Mouse (Mus musculus) heart, postnatal 14 days (tissue): ENCODE data around the gene Nfatc2. TPM values are rescaled to one million over a fixed set of nuclear protein-coding genes. Genes with fewer than 3 reads are reported as not detected.
A peak's percentile ranks its signal among the peaks of the same experiment; 100 is the strongest.

Experiments
- DNase-seq, 2 experiments: peaks; one replicate each; pipeline ENCODE4 v3.0.0; 2021 to 2022
- intact Hi-C: fragments of 180-260 bp; cut with DNase I; formaldehyde crosslinking; loops from one replicate; pipeline ENCODE4 v1.15.1; 2025
- total RNA-seq, 2 experiments: library from RNA; stranded (reverse); gene quantifications; 2 replicates each; pipeline ENCODE4 v1.2.3; 2021

Gene Nfatc2
- total RNA-seq, 2 experiments from 2014 or later = 15.9 to 17.8 TPM

GRCm38 (mm10) chr2:168511529-168511928 lies 89.9 kb downstream of the Nfatc2 start:
- DNase-seq = no peak
- intact Hi-C loops = no loop called here

GRCm38 (mm10) chr2:168508469-168509198 lies 92.8 kb downstream of the Nfatc2 start:
- no peak for DNase-seq
- intact Hi-C loops = no loop called here

- intact Hi-C loops = no loop called here
Observed at GRCm38 (mm10) chr2:168504431-168505182, 96.8 kb downstream of the Nfatc2 start.

GRCm38 (mm10) chr2:168503735-168504134 lies 97.7 kb downstream of the Nfatc2 start:
- DNase-seq = no peak
- intact Hi-C loops = no loop called here

More at GRCm38 (mm10) chr2:168504431-168505182, 96.8 kb downstream of the Nfatc2 start:
- DNase-seq = peak in 1 of 2 experiments; percentile 15

- intact Hi-C loops = no loop called here
- no peak for DNase-seq
Observed at GRCm38 (mm10) chr2:168500750-168501149, 100.7 kb downstream of the Nfatc2 start.

- intact Hi-C loops = no loop called here
- no peak for DNase-seq
Observed at GRCm38 (mm10) chr2:168500244-168500643, 101.2 kb downstream of the Nfatc2 start.

- intact Hi-C loops = no loop called here
- DNase-seq = peak; percentile 42 to 47
Observed at GRCm38 (mm10) chr2:168491791-168492190, 109.7 kb downstream of the Nfatc2 start.

- intact Hi-C loops = no loop called here
Observed at GRCm38 (mm10) chr2:168489953-168490352, 111.5 kb downstream of the Nfatc2 start.

GRCm38 (mm10) chr2:168488158-168488925 lies 113.1 kb downstream of the Nfatc2 start:
- intact Hi-C loops = no loop called here
- no peak for DNase-seq

More at GRCm38 (mm10) chr2:168489953-168490352, 111.5 kb downstream of the Nfatc2 start:
- no peak for DNase-seq

- intact Hi-C loops = no loop called here
- no peak for DNase-seq
Observed at GRCm38 (mm10) chr2:168481121-168481520, 120.3 kb downstream of the Nfatc2 start.

- intact Hi-C loops = no loop called here
- no peak for DNase-seq
Observed at GRCm38 (mm10) chr2:168480692-168481091, 120.8 kb downstream of the Nfatc2 start.

- intact Hi-C loops = no loop called here
- no peak for DNase-seq
Observed at GRCm38 (mm10) chr2:168479930-168480329, 121.5 kb downstream of the Nfatc2 start.

GRCm38 (mm10) chr2:168478431-168478830 lies 123.0 kb downstream of the Nfatc2 start:
- intact Hi-C loops = no loop called here

GRCm38 (mm10) chr2:168473496-168473895 lies 128.0 kb downstream of the Nfatc2 start:
- no peak for DNase-seq
- intact Hi-C loops = no loop called here

More at GRCm38 (mm10) chr2:168478431-168478830, 123.0 kb downstream of the Nfatc2 start:
- peak; percentile 54 to 69 for DNase-seq

GRCm38 (mm10) chr2:168472899-168473298 lies 128.6 kb downstream of the Nfatc2 start:
- intact Hi-C loops = no loop called here
- DNase-seq = peak; percentile 65 to 76

GRCm38 (mm10) chr2:168469032-168469431 lies 132.4 kb downstream of the Nfatc2 start:
- intact Hi-C loops = loop anchor here (1.0 to 5.0 kb wide), 2 partner anchors 160 to 273 kb away; partner anchors contain the start of gene Atp9a
- peak; percentile 79 to 86 for DNase-seq

- DNase-seq = no peak
- intact Hi-C loops = loop anchor here (5.0 kb wide), 1 partner anchor 275 kb away; the partner anchor contains the start of gene Atp9a
Observed at GRCm38 (mm10) chr2:168467166-168467565, 134.3 kb downstream of the Nfatc2 start.

GRCm38 (mm10) chr2:168466066-168466465 lies 135.4 kb downstream of the Nfatc2 start:
- intact Hi-C loops = loop anchor here (5.0 kb wide), 1 partner anchor 276 kb away; the partner anchor contains the start of gene Atp9a
- DNase-seq = peak; percentile 51 to 59

- intact Hi-C loops = loop anchor here (5.0 kb wide), 1 partner anchor 277 kb away; the partner anchor contains the start of gene Atp9a
- peak; percentile 11 to 35 for DNase-seq
Observed at GRCm38 (mm10) chr2:168465646-168466045, 135.8 kb downstream of the Nfatc2 start.

- intact Hi-C loops = no loop called here
- DNase-seq = no peak
Observed at GRCm38 (mm10) chr2:168461865-168462264, 139.6 kb downstream of the Nfatc2 start.
